Mouse (Mus musculus) ES-CJ7 (cell line): ENCODE measurements around the gene H2-T3.
"Not testable (repeated sequence)": the region's sequence is repeated elsewhere in the genome, so short reads cannot be mapped to it uniquely, and the experiment has no call there.

Experiments used
- DNase-seq: peaks from one replicate; pipeline ENCODE4 v3.0.0; 2011; ENCODE audit warnings: low read depth, low spot score

Gene H2-T3

DNA sequence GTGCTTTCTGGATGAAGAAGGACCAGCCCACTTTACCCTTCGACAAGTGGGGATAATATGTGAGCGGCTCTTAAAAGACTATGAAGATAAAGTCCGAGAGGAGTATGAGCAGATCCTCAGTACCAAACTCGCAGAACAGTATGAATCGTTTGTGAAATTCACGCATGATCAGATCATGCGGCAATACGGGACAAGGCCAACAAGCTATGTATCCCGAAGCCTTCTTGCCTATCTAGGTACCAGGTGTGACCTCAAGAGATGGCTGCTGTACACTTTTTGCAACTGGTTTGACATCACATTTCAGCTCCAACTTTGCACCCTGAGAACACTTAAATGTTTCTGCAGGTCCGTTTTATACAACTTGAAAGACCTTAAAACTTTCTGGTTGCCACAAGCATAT is 10.6 kb downstream of the H2-T3 start:
- DNase-seq = not testable (repeated sequence)

DNA sequence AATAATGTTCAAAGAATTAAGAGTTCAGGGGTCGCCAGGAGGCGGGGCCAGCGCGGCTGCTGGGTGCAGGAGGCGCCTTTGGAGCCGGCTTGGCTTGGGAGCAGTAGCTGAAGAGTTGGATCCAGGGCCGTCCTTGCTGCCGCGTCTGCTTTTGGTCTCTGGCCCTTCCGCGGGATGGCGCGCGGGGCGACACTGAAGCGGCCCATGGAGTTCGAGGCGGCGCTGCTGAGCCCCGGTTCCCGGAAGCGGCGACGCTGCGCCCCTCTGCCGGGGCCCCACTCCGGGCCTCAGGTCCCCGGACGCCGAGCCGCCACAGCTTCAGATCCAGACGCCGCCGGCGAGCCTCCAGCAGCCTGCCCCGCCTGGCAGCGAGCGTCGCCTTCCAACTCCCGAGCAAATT is 11.1 kb downstream of the H2-T3 start:
- DNase-seq = not testable (repeated sequence)

DNA sequence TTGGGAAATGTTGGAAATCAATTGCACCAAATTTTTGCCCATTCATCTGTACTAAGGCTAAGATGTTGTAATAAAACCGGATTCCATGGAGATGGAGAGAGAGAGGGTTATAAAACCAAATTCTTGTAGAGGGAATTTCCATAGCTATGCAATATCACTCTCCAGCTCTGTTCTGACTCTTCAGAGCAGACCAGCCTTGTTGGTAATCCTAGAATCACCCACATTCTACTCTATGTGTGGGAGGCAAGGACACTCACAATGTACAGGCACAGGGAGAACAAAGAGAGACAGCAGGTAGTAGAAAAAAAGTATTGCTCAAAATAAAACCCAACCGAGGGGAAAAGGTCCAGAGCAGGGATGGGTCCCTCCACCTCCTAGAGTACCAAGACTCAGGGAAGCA is 14.0 kb downstream of the H2-T3 start:
- not testable (repeated sequence) for DNase-seq

DNA sequence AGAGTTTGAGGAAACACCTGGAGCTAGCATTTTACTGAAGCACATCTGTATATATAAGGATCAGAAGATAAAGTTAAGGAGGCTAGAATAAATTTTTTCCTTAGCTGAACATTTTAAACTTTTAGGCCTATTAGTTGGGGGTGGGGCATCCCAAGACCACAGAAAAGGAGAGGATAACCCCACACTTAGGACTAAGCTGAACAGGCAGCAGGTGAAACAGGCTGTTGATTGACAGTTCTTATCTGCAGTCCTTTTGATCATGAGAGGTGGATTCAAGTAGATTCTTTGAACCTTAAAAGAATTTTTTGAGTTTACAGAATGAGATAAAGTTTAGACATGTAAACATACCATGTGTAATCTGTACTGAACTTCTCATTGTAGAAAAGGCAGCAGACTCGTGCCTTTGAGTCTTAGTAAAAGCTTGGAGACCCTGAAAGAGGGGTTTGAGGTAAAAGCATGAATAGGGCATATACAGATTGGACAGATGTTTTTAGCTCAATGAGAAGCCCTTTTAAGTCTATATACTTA is 19.7 kb downstream of the H2-T3 start:
- no peak for DNase-seq

DNA sequence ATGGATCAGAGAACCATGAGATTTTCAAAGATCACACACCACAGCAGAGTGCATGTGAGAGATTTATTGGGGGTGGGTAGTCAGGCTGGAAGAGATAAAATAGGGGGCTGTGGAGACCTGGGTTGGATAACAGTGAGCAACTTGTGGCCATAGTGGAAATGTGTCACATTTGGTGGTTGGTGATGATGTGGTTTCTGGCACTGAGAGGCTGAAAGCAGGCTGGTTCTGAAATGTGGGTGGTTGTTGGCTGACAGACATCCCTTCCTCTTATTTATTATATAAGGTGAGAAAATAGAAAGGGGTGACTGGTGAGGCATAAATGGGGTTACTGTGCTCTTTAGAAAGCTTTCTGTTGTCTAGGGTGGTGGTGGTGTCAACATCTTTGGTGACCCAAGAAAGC is 20.3 kb downstream of the H2-T3 start:
- no peak for DNase-seq

DNA sequence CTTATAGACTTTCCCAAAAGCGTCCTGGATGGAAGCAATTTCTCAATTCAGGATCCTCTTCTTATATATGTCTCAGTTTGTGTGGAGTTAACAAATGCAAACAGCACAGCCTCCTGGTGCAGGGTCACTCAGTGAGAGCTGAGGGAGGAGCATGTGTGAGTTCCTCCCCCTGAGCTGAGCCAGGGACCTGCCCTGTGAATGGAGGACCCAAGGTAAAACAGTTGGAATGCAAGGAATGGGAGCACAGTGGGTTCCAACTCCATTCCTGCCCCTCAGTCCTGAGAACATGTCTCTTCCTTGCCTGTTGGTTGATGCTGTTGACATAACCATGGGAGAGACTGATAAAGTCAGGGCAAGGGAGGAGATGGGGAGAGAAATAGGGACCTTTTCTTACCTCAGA is 21.0 kb downstream of the H2-T3 start:
- not testable (repeated sequence) for DNase-seq

DNA sequence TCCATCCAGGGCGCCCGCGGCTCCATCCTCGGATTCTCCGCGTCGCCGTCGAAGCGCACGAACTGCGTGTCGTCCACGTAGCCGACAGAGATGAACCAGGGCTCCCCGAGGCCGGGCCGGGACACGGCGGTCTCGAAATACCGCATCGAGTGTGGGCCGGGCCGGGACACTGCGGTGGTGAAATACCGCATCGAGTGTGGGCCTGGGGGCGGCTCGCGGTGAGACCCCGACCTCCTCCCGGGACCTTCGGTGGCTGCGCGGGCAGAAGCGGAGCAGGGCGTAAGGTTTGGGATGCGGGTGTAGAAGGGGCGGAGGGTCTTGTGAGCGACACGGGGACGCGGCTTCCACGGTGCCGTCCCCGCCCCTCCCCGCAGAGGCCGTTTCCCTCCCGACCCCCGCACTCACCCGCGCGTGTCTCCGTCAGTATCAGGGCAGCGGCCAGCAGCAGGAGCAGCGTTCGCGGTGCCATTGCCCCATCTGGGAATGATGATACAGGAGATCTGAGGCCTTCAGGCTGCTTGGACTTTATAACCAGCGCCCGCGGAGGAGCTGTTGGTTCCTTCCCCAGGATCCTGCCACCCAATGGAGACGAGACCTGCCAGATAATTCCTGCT is 21.9 kb downstream of the H2-T3 start, which contains the start of gene Gm8909:
Gm8909 (minus strand) TSS at position 499 of the 614 bp plus-strand sequence.
- no peak for DNase-seq

DNA sequence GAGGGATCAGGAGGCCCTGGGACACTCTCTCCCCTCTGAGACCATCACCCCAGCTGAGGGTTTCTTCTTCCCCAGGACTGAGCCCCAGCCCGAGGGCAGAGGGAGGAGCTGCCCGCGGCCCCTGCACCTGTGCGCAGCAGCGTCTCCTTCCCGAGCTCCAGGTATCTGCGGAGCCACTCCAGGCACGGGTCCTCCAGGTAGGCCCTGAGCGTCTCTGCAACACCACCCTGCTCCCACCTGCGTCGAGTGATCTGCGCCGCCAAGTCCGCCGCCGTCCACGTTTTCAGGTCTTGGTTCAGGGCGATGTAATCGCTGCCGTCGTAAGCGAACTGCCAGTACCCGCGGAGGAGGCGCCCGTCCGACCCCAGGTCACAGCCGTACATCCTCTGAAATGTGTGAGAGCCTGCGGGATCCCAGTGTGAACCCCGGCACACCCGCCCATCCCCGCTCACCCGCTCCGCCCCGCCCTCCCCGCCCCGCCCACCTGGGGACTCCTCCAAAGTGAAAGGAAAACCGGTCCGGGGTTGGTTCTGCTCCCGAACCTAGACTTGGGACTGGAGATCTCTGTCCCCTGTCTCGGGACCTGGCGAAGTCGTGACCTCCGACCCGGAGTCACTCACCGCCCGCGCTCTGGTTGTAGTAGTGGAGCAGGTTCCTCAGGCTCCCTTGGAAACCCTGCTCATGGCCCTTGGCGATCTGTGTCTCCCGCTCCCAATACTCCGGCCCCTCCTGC is 22.6 kb downstream of the H2-T3 start:
- no peak for DNase-seq

DNA sequence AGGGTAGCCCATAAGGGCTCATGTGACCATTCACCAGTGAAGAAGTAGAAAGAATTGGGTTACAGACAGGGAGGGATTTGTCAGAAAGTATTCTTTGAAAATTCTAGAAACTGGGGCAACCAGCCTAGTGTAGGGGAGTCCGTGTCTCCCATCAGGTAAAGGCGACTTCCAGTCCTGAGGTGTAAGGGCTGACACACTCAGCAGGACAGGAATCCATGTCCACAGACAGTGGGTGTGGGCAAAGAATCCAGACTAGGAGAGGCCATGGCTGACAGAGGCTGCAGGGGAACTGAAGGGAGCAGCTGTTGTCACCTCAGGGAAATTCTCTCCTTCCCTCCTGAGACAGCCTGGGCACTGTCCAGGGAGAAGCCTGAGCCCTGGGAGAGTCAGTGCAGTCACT is 23.2 kb downstream of the H2-T3 start:
- DNase-seq = not testable (repeated sequence)

DNA sequence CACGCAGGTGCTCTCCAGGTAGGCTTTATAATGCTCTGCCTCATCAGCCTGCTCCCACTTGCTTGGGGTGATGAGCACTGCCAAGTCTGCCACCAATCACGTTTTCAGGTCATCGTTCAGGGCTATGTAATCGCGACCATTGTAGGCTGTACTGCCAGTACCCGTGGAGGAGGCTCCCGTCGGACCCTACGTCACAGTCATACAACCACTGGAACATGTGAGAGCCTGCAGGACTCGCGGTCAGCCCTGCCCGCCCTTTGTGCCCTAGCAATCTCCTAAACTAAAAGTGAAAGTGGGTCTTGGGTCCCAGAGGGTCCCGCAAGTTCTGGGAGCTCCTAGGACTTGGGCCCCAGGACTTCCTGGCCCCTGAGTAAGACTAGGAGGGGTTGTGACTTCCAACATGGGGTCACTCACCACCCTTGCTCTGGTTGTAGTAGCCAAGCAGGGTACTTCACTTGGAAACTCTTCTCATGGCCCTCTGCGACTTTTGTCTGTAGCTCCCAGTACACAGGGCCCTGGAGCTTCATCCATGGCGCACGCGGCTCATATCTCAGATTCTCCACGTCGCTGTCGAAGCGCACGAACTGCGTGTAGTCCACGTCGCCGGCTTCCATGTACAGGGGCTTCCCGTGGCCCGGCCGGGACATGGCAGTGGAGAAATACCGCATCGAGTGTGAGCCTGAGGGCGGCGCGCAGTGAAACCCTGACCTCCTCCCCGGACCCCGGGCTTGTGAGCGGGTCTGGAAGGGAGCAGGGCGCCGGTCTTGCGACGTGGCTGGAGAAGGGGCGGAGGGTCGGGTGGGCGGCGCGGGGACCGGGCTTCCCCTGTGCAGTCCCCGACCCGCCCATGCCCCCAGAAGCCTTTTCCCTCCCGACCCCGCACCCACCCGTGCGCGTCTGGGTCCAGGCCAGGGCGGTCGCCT is 28.7 kb downstream of the H2-T3 start:
- no peak for DNase-seq

DNA sequence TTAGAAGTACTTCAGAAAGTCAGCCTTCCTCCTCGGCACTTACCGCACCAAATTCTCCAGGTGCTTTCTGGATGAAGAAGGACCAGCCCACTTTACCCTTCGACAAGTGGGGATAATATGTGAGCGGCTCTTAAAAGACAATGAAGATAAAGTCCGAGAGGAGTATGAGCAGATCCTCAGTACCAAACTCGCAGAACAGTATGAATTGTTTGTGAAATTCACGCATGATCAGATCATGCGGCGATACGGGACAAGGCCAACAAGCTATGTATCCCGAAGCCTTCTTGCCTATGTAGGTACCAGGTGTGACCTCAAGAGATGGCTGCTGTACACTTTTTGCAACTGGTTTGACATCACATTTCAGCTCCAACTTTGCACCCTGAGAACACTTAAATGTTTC is 31.8 kb downstream of the H2-T3 start:
- not testable (repeated sequence) for DNase-seq

DNA sequence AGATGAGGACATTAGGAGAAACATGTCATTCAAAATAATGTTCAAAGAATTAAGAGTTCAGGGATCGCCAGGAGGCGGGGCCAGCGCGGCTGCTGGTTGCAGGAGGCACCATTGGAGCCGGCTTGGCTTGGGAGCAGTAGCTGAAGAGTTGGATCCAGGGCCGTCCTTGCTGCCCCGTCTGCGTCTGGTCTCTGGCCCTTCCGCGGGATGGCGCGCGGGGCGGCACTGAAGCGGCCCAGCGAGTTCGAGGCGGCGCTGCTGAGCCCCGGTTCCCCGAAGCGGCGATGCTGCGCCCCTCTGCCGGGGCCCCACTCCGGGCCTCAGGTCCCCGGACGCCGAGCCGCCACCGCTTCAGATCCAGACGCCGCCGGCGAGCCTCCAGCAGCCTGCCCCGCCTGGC is 32.3 kb downstream of the H2-T3 start:
- not testable (repeated sequence) for DNase-seq

DNA sequence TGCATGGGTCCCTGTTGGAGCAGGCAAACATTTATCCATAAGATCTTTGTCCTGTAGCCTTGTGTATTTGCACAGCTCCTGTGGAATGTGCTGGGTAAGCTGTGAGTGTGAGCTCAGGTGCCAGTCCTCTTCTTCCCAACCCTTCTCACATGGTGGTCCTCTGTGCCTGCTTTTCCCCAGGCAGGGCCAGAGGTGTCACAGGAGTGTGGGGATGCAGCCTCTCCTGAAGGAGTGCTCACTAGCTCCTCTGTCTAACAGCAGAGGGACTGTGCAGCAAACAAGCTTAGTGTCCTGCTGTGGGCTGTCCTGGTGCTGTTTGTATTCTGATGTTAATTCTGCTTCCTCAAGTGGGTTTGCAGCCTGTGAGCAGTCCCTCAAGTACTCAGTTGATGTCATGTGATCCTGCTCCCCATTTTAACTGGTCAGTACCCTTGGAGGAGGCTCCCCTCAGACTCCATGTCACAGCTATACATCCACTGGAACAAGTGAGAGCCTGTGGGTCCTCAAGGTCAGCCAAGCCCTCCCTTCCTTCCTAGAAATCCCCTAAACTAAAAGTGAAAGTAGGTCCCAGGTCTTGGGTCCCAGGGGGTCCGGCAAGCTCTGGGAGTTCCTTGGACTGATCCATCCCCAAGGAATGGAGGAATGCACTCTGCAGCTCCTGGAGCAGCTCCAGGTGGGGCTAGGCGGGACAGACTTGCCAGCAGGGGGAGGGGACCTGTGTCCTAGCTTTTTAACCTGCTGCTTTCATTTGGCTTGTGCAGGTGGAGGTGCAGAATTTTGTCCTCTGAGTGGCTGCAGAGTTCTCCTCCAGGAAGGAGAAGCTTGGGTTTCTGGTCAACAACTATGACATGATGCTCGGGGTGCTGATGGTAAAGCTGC is 35.6 kb downstream of the H2-T3 start:
- DNase-seq = no peak

DNA sequence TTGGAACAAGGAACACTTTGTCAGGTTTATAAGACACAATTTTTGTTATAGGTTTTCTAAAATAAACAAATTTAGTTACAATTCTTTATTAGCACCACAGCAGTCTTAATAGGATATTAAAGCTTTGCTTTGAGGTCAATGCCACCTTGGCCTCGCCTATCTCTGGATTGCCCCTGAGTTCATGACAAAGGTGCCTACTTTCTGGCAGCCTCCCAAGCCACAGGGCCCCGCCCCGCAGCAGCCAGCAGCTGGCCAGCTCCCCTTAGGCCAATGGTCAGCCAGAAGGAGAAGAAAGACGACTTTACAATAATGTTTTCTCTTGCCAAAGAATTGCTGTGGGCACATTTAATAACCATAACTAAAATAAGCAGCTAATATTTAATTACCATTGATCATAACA is 38.9 kb downstream of the H2-T3 start:
- not testable (repeated sequence) for DNase-seq

DNA sequence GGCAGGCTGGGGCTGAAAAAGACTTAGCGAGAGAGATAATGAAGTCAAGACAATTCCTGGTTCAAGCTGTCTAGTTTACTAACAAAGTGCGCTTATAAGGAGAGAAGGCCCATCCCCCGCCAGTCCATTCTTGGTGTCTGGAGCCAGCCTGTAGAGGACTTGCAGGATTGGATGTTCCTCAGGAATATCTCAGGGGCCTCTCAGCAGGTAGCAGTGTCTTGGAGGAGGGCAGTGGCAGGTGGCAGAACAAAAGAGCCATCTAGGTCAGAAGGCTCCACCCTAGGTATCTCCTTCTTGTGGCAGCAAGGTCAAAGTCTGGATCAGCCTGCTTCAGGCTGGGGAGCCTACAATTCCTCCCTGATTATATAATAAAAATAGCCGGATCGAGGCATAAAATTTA is 41.6 kb downstream of the H2-T3 start:
- not testable (repeated sequence) for DNase-seq

DNA sequence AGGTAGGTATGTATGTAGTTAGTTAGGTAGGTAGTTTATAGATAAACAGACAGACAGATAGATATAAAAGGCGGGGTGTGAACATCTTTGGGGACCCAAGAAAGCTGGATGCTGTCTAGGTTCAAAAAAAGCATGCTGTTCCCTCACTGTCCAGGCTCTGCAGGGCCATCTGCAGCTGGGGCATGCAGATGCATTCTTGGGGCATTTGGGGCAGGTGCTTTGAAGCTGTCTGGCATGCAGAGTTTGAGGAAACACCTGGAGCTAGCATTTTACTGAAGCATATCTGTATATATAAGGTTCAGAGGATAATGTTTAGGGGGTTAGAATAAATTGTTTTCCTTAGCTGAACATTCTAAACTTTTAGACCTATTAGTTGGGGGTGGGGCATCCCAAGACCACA is 43.1 kb downstream of the H2-T3 start:
- not testable (repeated sequence) for DNase-seq

DNA sequence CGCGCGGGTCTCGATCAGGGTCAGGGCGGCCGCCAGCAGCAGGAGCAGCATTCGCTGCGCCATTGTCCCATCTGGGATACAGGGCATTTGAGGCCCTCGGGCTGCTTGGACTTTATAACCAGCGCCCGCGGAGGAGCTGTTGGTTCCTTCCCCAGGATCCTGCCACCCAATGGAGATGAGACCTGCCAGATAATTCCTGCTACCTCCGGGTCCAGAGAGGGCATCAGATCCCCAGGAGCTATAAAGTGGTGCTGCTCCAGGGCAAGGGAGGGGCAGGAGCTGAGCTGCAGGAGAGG is 44.3 kb downstream of the H2-T3 start:
- DNase-seq = not testable (repeated sequence)

DNA sequence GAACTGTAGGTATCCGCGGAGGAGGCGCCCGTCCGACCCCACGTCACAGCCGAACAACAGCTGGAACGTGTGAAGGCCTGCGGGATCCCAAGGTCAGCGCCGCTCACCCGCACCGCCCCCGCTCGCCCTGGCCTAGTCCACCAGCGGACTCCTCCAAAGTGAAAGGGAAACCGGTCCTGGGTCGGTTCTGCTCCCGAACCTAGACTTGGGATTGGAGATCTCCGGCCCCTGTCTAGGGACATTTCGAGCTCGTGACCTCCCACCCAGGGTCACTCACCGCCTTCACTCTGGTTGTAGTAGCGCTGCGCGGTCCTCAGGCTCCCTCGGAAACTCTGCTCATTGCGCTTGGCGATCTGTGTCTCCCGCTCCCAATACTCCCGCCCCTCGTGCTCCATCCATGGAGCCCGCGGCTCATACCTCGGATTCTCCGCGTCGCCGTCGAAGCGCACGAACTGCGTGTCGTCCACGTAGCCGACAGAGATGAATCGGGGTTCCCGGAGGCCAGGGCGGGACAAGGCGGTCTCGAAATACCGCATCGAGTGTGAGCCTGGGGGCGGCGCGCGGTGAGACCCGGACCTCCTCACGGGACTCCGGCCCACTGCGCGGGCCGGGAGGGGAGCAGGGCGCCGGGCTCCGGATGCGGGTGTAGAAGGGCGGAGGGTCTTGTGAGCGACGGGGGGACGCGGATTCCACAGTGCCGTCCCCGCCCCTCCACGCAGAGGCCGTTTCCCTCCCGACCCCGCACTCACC is 44.8 kb downstream of the H2-T3 start:
- DNase-seq = no peak

DNA sequence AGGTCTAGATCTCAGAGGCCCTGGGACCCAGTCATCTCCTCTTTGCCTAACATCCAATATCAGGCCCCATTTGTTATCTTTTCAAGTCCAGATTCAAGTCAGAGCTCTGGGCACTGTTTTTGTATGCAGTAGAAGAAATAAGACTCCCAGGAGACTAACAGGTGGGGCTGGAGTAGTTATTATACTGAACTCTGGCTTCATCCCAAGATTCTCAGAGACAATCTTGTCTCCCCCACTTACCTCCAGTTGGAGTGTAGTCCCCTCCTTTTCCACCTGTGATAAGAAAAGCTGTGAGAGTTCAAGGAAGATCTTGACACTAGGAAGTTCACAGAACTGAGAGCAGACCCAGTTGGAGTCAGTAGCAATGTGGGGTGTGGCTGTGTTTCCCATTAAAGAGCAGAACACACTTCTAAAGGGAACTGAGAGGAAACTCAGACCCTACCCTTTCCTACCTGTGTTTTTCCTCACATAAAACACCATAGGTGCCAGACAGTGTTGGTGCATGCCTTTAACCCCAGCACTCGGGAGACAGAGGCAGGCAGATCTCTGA is 53.7 kb downstream of the H2-T3 start:
- DNase-seq = not testable (repeated sequence)
